Mouse (Mus musculus): ENCODE data around the gene Pnliprp2. TPM values are rescaled to one million over a fixed set of nuclear protein-coding genes. Genes with fewer than 3 reads are reported as not detected.

Pnliprp2 gene
- not detected in 2 replicates for polyA plus RNA-seq (2016; fragmentation: Nextera tagmentation; extraction: Ambion mirVana)

GRCm38 (mm10) chr19:58759423-58759822 lies at the start of gene Pnliprp2:
TSS of gene Pnliprp2 (plus strand) at chr19:58759719.
- WGBS, result 66% methylated on average over 9 of the region's 9 CpGs
- no peak for DNase-seq (ENCODE audit: low spot score)

GRCm38 (mm10) chr19:58717925-58718324 lies 41.6 kb upstream of the Pnliprp2 start:
- WGBS, result 87% methylated on average over 4 of the region's 4 CpGs
- Histone ChIP-seq H3K4me3 (no peak overlapping the region), H3K4me1 (replicated peaks) (no peaks in the 10 kb centered on the region), H3K9me3 (no peaks in the 10 kb centered on the region), H3K27me3 (ENCODE audit: insufficient read depth, poor library complexity, severe bottlenecking) (no peaks in the 10 kb centered on the region), H3K27ac (no peak overlapping the region), H3K36me3 (no peaks in the 10 kb centered on the region)
- no peak for DNase-seq (ENCODE audit: low spot score)

More at GRCm38 (mm10) chr19:58759423-58759822, at the start of gene Pnliprp2:
- H3K4me1 ChIP-seq (replicated peaks), result peaks cover 12% of the 10 kb centered on the region; the same call in 1 of the 2 replicates
- H3K9me3 ChIP-seq, result peaks cover 3% of the 10 kb centered on the region; the same call in 1 of the 2 replicates
- H3K36me3 ChIP-seq, result no peaks in the 10 kb centered on the region
- H3K4me3 ChIP-seq, result no peak within 1 kb of the TSS
- H3K27ac ChIP-seq, result no peak within 1 kb of the TSS
- H3K27me3 ChIP-seq (ENCODE audit: insufficient read depth, poor library complexity, severe bottlenecking), result peaks cover 19% of the 10 kb centered on the region

GRCm38 (mm10) chr19:58720439-58720838 lies 39.1 kb upstream of the Pnliprp2 start:
- no peaks in the 10 kb centered on the region for H3K9me3 ChIP-seq
- H3K4me3 ChIP-seq, result no peak overlapping the region
- no peaks in the 10 kb centered on the region for H3K36me3 ChIP-seq
- no peaks in the 10 kb centered on the region for H3K4me1 ChIP-seq (replicated peaks)
- DNase-seq (ENCODE audit: low spot score), result no peak
- H3K27me3 ChIP-seq (ENCODE audit: insufficient read depth, poor library complexity, severe bottlenecking), result no peaks in the 10 kb centered on the region
- H3K27ac ChIP-seq, result no peak overlapping the region

- 93% methylated on average over 5 of the region's 5 CpGs for WGBS
- H3K4me3 ChIP-seq, result no peak overlapping the region
- H3K4me1 ChIP-seq (replicated peaks), result no peaks in the 10 kb centered on the region
Observed at GRCm38 (mm10) chr19:58726551-58726950, 33.0 kb upstream of the Pnliprp2 start.

GRCm38 (mm10) chr19:58727756-58728155 lies 31.8 kb upstream of the Pnliprp2 start:
- Histone ChIP-seq H3K4me1 (replicated peaks) (no peaks in the 10 kb centered on the region), H3K36me3 (no peaks in the 10 kb centered on the region), H3K27me3 (ENCODE audit: insufficient read depth, poor library complexity, severe bottlenecking) (no peaks in the 10 kb centered on the region), H3K4me3 (no peak overlapping the region), H3K27ac (no peak overlapping the region), H3K9me3 (no peaks in the 10 kb centered on the region)
- DNase-seq (ENCODE audit: low spot score), result no peak
- 78% methylated on average over 5 of the region's 5 CpGs for WGBS

More at GRCm38 (mm10) chr19:58726551-58726950, 33.0 kb upstream of the Pnliprp2 start:
- Histone ChIP-seq H3K36me3 (no peaks in the 10 kb centered on the region), H3K27me3 (ENCODE audit: insufficient read depth, poor library complexity, severe bottlenecking) (no peaks in the 10 kb centered on the region), H3K27ac (no peak overlapping the region), H3K9me3 (no peaks in the 10 kb centered on the region)
- DNase-seq (ENCODE audit: low spot score), result no peak

GRCm38 (mm10) chr19:58728445-58729031 lies 31.0 kb upstream of the Pnliprp2 start, which contains the start of gene Pnliprp1:
TSS of gene Pnliprp1 (plus strand) at chr19:58728887.
- H3K9me3 ChIP-seq, result no peaks in the 10 kb centered on the region
- H3K27ac ChIP-seq, result no peak within 1 kb of the TSS
- H3K4me3 ChIP-seq, result no peak within 1 kb of the TSS
- H3K4me1 ChIP-seq (replicated peaks), result no peaks in the 10 kb centered on the region
- H3K27me3 ChIP-seq (ENCODE audit: insufficient read depth, poor library complexity, severe bottlenecking), result no peaks in the 10 kb centered on the region
- no peak for DNase-seq (ENCODE audit: low spot score)
- 59% methylated on average over 5 of the region's 5 CpGs for WGBS
- H3K36me3 ChIP-seq, result no peaks in the 10 kb centered on the region

GRCm38 (mm10) chr19:58733216-58733615 lies 26.3 kb upstream of the Pnliprp2 start:
- Histone ChIP-seq H3K4me3 (no peak overlapping the region), H3K36me3 (no peaks in the 10 kb centered on the region), H3K4me1 (replicated peaks) (no peaks in the 10 kb centered on the region), H3K27ac (no peak overlapping the region), H3K27me3 (ENCODE audit: insufficient read depth, poor library complexity, severe bottlenecking) (no peaks in the 10 kb centered on the region), H3K9me3 (no peaks in the 10 kb centered on the region)
- WGBS, result 77% methylated on average over 6 of the region's 6 CpGs
- no peak for DNase-seq (ENCODE audit: low spot score)

GRCm38 (mm10) chr19:58738111-58738510 lies 21.4 kb upstream of the Pnliprp2 start:
- DNase-seq (ENCODE audit: low spot score), result no peak
- H3K4me1 ChIP-seq (replicated peaks), result 0 out of 2 replicates have a peak, but pooled peaks cover 5% of the 10 kb centered on the region
- H3K4me3 ChIP-seq, result no peak overlapping the region
- no peaks in the 10 kb centered on the region for H3K9me3 ChIP-seq
- WGBS, result 88% methylated on average over 4 of the region's 4 CpGs
- no peak overlapping the region for H3K27ac ChIP-seq
- H3K27me3 ChIP-seq (ENCODE audit: insufficient read depth, poor library complexity, severe bottlenecking), result no peaks in the 10 kb centered on the region
- H3K36me3 ChIP-seq, result no peaks in the 10 kb centered on the region

- no peak for DNase-seq (ENCODE audit: low spot score)
- H3K4me1 ChIP-seq (replicated peaks), result 0 out of 2 replicates have a peak, but pooled peaks cover 5% of the 10 kb centered on the region
- no peak overlapping the region; the same call in 1 of the 2 replicates for H3K27ac ChIP-seq
- H3K9me3 ChIP-seq, result no peaks in the 10 kb centered on the region
- no peaks in the 10 kb centered on the region for H3K36me3 ChIP-seq
- no peaks in the 10 kb centered on the region for H3K27me3 ChIP-seq (ENCODE audit: insufficient read depth, poor library complexity, severe bottlenecking)
- no peak overlapping the region for H3K4me3 ChIP-seq
- 74% methylated on average over 6 of the region's 6 CpGs for WGBS
Observed at GRCm38 (mm10) chr19:58741036-58741435, 18.5 kb upstream of the Pnliprp2 start.

- 88% methylated on average over 4 of the region's 4 CpGs for WGBS
- H3K4me3 ChIP-seq, result no peak overlapping the region
- H3K27me3 ChIP-seq (ENCODE audit: insufficient read depth, poor library complexity, severe bottlenecking), result no peaks in the 10 kb centered on the region
- H3K9me3 ChIP-seq, result no peaks in the 10 kb centered on the region
- H3K36me3 ChIP-seq, result no peaks in the 10 kb centered on the region
- 0 out of 2 replicates have a peak, but pooled peaks cover 5% of the 10 kb centered on the region for H3K4me1 ChIP-seq (replicated peaks)
- no peak for DNase-seq (ENCODE audit: low spot score)
- no peak overlapping the region for H3K27ac ChIP-seq
Observed at GRCm38 (mm10) chr19:58742711-58743110, 16.8 kb upstream of the Pnliprp2 start.

GRCm38 (mm10) chr19:58743736-58744135 lies 15.8 kb upstream of the Pnliprp2 start:
- WGBS, result 78% methylated on average over 4 of the region's 4 CpGs
- H3K4me3 ChIP-seq, result no peak overlapping the region
- no peaks in the 10 kb centered on the region for H3K36me3 ChIP-seq

GRCm38 (mm10) chr19:58747498-58748000 lies 12.0 kb upstream of the Pnliprp2 start:
- WGBS, result 88% methylated on average over 9 of the region's 9 CpGs
- no peak for DNase-seq (ENCODE audit: low spot score)
- Histone ChIP-seq H3K36me3 (no peaks in the 10 kb centered on the region), H3K4me3 (no peak overlapping the region), H3K27me3 (ENCODE audit: insufficient read depth, poor library complexity, severe bottlenecking) (no peaks in the 10 kb centered on the region), H3K27ac (no peak overlapping the region), H3K9me3 (no peaks in the 10 kb centered on the region), H3K4me1 (replicated peaks) (no peaks in the 10 kb centered on the region)

More at GRCm38 (mm10) chr19:58743736-58744135, 15.8 kb upstream of the Pnliprp2 start:
- no peaks in the 10 kb centered on the region for H3K27me3 ChIP-seq (ENCODE audit: insufficient read depth, poor library complexity, severe bottlenecking)
- no peaks in the 10 kb centered on the region for H3K9me3 ChIP-seq
- 0 out of 2 replicates have a peak, but pooled peaks cover 5% of the 10 kb centered on the region for H3K4me1 ChIP-seq (replicated peaks)
- DNase-seq (ENCODE audit: low spot score), result no peak
- no peak overlapping the region for H3K27ac ChIP-seq

- Histone ChIP-seq H3K27me3 (ENCODE audit: insufficient read depth, poor library complexity, severe bottlenecking) (no peaks in the 10 kb centered on the region), H3K27ac (no peak overlapping the region), H3K4me1 (replicated peaks) (no peaks in the 10 kb centered on the region), H3K4me3 (no peak overlapping the region), H3K9me3 (peaks cover 7% of the 10 kb centered on the region; the same call in 1 of the 2 replicates), H3K36me3 (no peaks in the 10 kb centered on the region)
- WGBS, result 85% methylated on average over 2 of the region's 2 CpGs
- DNase-seq (ENCODE audit: low spot score), result no peak
Observed at GRCm38 (mm10) chr19:58750822-58751221, 8.7 kb upstream of the Pnliprp2 start.
